Mouse (Mus musculus): ENCODE measurements around the gene Vmn1r239-ps. TPM values are rescaled to one million over a fixed set of nuclear protein-coding genes. Genes with fewer than 3 reads are reported as not detected.
"Not testable (repeated sequence)": the region's sequence is repeated elsewhere in the genome, so short reads cannot be mapped to it uniquely, and the experiment has no call there.

Vmn1r239-ps gene
- total RNA-seq (2017): not detected in 3 replicates

- not testable (repeated sequence) for ATAC-seq (replicated peaks; ENCODE audit: insufficient number of reproducible peaks, low FRiP score, low TSS enrichment, poor library complexity, severe bottlenecking)
These were observed at the start of gene Vmn1r239-ps for GRCm38 (mm10) chrX:147453610-147454009. Vmn1r239-ps (minus strand) TSS chrX:147453710.

- no peak for ATAC-seq (replicated peaks; ENCODE audit: insufficient number of reproducible peaks, low FRiP score, low TSS enrichment, poor library complexity, severe bottlenecking)
These were observed 36.0 kb upstream of the Vmn1r239-ps start for GRCm38 (mm10) chrX:147489551-147489950.

- no peak for ATAC-seq (replicated peaks; ENCODE audit: insufficient number of reproducible peaks, low FRiP score, low TSS enrichment, poor library complexity, severe bottlenecking)
These were observed 10.1 kb downstream of the Vmn1r239-ps start for GRCm38 (mm10) chrX:147443386-147443785.

GRCm38 (mm10) chrX:147435400-147435799 lies 18.1 kb downstream of the Vmn1r239-ps start:
- no peak for ATAC-seq (replicated peaks; ENCODE audit: insufficient number of reproducible peaks, low FRiP score, low TSS enrichment, poor library complexity, severe bottlenecking)

- ATAC-seq (replicated peaks; ENCODE audit: insufficient number of reproducible peaks, low FRiP score, low TSS enrichment, poor library complexity, severe bottlenecking): no peak
These were observed 23.8 kb downstream of the Vmn1r239-ps start for GRCm38 (mm10) chrX:147429753-147430152.

GRCm38 (mm10) chrX:147429129-147429528 lies 24.4 kb downstream of the Vmn1r239-ps start, which contains the start of gene Il13ra2:
Il13ra2 (minus strand) TSS chrX:147429192.
- ATAC-seq (replicated peaks; ENCODE audit: insufficient number of reproducible peaks, low FRiP score, low TSS enrichment, poor library complexity, severe bottlenecking): no peak

Other genes with a start within 250 kb of the Vmn1r239-ps start
- gene Il13ra2, start 24.5 kb downstream of the Vmn1r239-ps start, total RNA-seq (2017): not detected in 3 replicates
- not detected in 3 replicates for gene Lrch2, start 100.4 kb upstream of the Vmn1r239-ps start, total RNA-seq (2017)

Measured in monocyte, adult 5-6 weeks (primary cell).